Mouse (Mus musculus) B cell, adult 2 months (primary cell): ENCODE results near the gene Kcnk1.
A peak's percentile ranks its signal among the peaks of the same experiment; 100 is the strongest.

ENCODE experiments used
- DNase-seq, 2 experiments: peaks; one replicate each; pipeline ENCODE4 v3.0.0; 2022

Gene Kcnk1

GRCm38 (mm10) chr8:126062844-126063243, 67.9 kb downstream of the Kcnk1 start:
- DNase-seq, result no peak

- no peak for DNase-seq
Measured at GRCm38 (mm10) chr8:126063832-126064409, 69.0 kb downstream of the Kcnk1 start.

DNA sequence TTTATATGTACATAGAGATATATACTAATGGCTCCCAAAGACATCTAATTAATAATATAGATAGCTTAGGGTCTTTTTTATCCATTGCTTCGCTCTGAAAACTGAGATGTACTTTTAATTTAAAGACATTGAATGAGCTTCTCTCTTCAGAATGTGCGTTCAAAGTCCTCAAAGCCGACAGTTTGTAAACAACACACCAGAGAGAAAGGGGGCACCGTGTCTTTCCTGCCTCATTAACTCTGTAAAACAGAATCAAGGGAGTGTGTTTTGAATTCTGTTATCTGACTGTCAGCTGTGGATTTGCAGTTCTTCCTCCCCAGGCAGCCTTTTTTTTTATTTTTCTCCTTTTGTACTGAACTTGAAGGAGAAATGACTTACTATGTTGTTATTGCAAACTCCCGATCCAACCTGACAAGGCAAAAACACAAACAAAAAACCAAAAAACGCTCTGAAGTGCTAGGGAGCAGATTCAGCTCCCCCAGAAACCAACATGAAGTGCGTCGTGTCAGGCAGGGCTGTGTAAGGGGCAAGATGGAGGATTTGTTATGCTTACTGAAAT, 69.7 kb downstream of the Kcnk1 start:
- no peak for DNase-seq

GRCm38 (mm10) chr8:126067306-126067705, 72.3 kb downstream of the Kcnk1 start:
- DNase-seq, result no peak

- DNase-seq, result no peak
Measured at GRCm38 (mm10) chr8:126068136-126068535, 73.2 kb downstream of the Kcnk1 start.

- DNase-seq, result no peak
Measured at GRCm38 (mm10) chr8:126072678-126073077, 77.7 kb downstream of the Kcnk1 start.

- no peak for DNase-seq
Measured at GRCm38 (mm10) chr8:126073141-126073740, 78.3 kb downstream of the Kcnk1 start.

GRCm38 (mm10) chr8:126074111-126074510, 79.1 kb downstream of the Kcnk1 start:
- no peak for DNase-seq

DNA sequence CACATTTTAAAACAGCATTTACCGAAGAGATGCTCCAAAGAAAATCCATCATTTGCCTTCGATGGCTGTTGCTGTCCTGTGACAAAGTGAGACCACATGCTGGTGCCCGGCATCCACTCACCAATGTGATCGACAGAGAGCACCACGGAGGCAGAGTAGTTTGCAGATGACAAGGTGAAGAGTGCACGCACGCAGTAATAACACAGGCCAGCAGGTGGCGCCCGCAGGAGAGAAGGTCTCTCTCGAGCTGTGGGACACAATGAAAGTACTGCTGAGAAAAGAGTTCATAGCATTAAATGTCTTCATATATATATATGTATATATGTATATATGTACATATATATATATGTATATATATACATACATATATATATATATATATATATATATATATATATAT, 80.4 kb downstream of the Kcnk1 start:
- DNase-seq, result peak; percentile 66 to 68
